Mouse (Mus musculus) kidney, postnatal 25 days (tissue): ENCODE measurements around the gene Blnk.

ENCODE experiments used
- DNase-seq, 2 experiments: peaks; one replicate each; pipeline ENCODE4 v3.0.0; 2021; ENCODE audit warnings: mixed read lengths in 2 of 2

Gene Blnk

DNA sequence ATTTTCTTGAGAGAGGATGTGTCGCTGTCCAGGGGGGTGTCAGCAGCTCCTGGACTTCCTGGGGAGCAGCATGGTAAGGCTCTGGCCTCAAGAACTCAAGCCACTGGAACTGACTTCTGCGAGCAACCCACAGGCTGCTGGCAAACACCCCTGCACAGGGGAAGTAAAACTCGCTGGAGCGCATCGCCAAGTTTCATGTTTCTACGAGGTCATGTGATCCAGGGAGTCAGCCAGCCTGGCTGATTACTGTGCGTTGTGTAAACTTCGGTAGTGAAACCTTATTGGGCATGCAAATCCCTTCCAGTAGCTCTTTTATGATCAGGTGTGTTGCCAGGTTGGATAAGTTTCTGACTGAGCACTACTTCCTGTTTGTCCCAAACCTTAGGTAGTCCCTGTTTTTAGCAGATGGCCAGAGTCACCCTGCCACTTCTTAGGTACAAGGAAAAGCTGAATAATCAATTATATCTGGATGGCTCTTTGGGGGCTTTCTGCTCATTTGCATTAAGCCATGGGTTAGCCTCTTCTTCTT is at the start of gene Blnk:
Gene Blnk, minus strand, starts transcription at position 479 of the 529 bp plus-strand sequence.
- DNase-seq = peak; percentile 83 to 93

DNA sequence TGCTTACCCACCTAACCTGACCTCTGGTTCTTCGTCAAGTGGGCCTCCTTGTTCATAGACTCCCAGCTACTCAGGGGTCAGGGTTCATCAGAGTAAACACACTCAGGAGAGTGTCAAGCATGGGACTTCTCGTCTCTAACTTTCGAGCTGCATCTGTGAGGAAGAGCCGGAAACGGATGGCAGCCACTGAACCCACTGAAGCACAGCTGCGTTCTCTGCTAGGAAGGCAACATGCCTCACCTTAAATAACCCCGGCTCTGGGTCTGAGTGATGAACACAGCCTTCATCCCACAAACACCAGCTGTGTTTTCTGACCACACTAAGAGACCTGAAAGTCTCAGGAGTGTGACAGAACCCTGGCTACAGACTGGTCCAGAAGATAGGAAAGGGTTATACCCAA is 44.8 kb upstream of the Blnk start:
- DNase-seq = no peak

DNA sequence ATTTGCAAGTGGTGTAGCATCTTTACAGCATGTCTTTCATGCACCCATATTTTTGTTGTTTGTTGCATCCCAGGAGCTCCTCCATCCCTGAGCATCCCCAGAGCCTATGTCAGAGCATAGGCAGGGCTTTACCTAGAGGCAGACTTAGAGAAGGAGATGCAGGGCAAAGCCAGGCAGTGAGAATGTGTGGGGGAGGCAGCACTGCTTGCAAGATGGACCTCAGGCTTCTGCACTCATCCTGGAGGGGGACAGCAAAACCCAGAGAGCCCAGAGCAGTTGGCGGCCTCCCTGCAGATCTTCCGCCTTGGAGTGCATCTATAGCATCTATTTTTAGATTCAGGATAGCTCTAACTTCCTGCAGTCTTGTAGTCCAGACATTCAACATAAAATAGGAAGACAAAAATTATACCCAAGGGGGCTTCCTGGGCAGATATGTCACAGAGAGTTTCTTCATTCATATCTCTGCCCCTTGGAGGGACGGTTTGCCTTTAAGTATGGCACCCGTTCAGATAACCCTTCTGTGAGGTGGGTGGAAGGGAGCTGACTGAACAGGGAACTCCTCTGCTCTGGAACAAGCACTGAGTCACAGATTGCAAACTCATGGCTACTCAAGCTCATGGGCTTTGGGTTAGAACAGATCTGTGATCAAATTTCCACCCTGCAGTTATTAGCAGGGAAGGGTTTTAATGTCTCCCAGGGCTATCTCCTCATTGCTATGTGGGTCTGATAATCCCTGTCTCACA is 41.6 kb upstream of the Blnk start:
- DNase-seq = no peak

DNA sequence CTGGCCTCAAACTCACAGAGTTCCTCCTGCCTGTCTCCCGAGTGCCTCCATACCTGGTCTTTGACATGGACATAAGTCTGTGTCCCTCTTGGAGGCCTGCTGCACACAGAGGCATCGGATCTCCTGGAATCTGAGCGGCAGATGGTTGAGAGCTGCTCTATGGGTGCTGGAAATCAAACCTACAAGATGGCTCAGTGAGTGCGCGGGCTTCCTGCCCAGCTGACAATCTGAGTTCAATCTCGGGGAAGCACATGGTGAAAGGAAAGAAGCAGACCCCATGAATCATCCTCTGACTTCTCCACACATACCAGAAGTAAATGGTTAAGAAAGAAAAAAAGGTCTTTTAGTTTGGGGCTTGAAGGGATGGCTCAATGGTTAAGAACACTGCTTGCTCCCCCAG is 37.5 kb upstream of the Blnk start:
- no peak for DNase-seq

DNA sequence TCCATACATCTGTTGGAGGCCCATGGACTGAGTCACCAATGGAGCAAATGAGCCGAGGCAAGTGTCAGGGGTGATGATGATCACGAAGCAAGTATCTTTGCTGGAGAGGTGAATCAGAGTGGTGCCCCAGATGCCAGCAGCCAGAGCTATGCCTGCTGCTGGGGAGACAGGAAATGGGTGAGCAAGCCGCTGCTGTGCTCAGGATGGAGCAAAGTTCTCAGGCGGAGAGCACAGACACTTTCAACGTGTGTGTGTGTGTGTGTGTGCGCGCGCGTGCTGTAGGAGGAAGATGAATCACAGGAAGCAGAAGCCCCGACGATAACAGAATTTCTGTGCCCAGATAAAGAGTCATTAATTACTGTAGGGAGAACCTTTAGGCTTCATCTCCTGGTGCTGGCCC is 36.7 kb upstream of the Blnk start:
- no peak for DNase-seq

DNA sequence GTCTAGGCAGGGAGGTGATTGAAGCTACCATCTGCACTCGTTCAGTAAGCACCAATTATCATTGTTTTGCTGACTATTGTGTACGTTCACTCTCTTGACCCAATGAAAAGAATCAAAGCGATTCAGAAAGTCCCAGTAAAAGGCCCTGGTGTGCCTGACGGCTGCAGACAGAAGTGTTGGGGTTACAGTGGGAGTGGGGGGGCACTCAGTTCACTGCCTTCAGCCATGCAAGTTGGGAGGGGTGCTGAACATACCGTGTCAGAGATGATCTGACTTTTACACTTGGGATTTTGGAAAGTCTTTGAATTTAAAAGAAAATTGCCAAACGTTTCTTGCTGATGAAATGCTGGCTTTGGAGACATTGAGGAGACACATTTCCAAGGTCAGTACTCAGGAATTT is 35.8 kb upstream of the Blnk start:
- no peak for DNase-seq

DNA sequence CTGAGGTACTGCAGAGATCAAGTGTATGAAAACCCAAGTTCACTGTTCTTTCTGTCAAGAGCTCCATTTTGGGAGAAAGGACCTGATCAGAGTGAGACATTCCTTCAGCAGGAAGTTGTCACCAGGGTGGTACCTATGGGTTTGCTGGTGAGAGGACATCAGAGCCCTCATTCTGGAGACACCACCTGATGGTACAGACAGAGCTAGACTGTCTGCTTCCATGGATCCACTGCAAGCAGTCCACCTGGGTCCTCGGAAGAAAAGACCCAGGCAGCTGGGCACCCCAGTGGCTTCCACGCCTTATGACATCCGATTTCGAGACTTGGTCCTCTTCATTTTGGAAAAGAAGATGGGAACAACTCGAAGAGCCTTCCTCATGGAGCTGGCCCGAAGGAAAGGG is 34.9 kb upstream of the Blnk start, which contains the start of gene Dntt:
Gene Dntt, plus strand, starts transcription at position 57 of the 400 bp plus-strand sequence.
- no peak for DNase-seq

DNA sequence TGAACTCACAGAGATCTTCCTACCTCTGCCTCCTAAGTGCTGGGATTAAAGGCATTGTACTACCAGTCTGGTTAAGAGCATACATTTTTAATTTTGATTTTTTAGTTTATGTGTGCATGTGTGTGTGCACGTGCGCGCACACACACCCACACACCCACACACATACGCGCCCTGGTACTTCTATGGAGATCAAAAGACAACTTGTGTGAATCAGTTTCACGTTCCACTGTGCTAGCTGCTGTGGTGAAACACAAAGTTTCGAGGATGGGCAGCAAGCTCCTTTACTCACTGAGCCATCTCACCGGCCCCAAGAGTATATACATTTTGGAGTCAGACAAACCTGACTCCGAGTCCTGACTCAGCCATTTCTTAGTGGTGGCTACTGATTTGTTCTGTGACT is 33.3 kb upstream of the Blnk start:
- no peak for DNase-seq

DNA sequence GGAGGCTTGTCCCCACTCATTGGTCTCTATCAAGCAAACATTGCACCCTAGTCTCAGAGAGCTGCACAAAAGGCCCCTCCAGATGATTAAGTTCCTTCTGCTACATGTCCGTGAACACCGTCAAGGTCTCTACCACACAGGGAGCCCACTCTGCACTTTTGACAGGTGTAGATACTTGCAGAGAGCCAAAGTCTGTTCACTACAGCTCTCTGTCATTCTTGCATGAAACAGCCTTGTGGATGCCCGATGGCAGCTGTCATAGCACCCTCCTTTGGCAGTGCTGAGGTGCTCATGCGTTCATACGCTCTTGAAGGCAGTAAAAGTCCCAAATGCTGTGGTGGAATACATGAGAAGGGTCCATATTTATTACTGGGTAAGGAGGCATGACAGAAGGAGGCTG is 32.7 kb upstream of the Blnk start:
- DNase-seq = no peak

DNA sequence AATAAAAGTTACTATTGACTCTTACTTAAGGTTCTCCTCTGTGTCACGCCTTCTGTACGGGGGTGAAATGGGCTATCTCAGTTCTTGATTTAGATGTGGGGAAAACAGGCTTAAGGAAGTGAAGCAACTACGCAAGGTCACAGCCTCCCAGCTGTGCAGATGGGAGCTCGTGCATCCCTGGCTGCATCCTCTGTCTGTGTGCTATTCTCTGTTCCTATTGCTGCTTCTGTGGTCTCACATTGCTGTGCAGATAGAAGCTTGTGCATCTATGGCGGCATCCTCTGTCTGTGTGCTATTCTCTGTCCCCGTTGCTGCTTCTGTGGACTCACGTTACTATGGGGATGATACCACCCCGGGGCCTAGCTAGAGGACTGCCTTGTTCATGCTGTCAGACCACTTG is 32.2 kb upstream of the Blnk start:
- DNase-seq = no peak

DNA sequence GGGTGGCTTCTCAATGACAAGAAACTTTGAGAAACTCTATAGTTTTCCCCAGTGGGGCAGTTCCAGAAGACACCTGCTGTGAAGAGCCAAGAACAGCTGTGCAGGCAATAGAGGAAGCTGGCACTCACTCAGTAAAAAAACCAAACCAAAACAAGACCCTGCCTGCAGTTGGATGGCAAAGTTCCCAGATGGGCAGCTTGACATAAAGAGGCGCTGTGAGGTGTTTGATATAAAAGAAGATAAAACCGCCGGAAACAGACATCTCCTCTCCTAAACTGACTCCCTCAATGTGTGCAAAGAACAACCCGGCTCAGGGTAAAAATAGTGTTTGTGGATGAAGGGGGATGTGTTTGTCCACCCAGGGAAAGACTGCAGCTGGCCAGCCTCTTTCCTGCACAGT is 27.9 kb upstream of the Blnk start:
- DNase-seq = no peak

DNA sequence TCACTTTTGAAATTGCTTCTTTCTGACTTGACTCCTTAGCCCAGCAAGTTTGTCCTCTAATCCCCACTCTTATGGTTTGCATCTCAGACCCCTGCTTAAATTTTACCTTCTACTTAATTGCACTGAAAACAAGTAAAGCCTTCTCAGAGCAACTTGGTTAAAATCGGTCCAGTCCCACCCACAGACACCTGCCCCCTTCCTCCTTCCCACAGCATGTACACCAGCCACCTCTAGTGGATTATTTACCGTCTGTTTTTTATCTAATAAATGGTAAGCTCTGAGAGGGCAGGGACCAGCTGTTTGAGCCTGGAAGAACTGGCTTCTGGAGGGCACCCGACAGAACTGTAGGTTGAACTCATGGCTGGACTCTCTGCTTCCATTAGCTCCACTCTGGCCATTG is 26.2 kb upstream of the Blnk start:
- DNase-seq = no peak

DNA sequence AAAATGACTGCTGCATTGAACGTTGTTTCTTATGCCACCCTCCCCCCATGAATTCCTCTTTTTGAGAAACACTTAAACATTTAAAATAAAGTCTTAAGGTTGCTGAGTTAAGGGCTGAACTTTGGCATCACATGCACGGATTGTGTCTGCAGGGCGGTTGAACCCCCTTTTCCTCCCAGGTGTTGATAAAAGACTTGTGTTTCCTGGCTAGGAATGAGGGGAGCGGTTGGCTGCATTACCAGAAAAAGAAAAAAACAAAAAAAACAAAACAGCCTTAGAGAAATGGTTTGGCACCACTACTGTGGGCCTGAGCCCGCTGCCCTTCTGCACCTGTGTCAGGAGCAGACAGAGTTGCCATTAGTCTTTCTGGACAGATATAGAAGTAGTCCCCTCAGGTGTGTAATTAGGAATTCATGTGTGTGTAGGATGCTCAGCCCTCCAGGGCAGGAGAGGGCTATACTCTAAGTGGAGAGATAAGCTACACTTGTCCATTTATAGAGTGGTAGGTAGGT is 24.9 kb upstream of the Blnk start:
- DNase-seq = no peak

DNA sequence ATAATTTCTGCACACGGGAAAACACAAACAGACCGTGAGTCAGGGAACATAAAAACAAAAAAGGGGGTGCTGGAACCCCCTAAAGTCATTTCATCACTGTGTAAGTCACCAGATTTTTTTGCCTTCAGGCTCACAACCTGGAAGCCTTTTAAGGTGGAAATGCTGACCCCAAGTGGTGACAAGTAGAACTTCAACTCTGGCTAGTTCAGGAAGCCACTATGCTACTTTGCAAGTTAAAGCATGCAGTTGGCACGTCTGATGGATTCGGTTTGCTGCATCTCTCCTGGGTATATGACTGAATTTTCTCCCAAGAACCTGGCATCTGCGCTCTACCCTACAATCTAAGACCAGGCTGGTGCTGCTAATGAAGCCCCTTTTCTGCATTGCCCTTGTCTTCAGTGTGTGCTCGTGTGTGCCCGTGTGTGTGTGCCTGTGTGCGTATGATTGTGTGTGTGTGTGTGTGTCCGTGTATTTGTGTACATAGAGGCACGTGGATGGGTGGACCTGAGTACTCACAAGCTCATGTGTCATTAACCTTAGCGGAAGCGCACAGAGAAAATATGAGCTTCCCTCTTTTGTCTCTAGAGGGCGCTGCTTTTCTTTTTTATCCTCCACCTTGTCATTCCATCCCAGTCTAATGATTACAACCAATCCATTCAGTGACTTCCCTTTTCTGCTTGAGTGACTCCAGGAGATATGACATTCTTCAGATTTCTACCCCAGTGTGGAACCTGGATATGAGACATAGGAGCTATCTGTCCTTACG is 21.8 kb upstream of the Blnk start:
- peak in 1 of 2 experiments; percentile 60 for DNase-seq

DNA sequence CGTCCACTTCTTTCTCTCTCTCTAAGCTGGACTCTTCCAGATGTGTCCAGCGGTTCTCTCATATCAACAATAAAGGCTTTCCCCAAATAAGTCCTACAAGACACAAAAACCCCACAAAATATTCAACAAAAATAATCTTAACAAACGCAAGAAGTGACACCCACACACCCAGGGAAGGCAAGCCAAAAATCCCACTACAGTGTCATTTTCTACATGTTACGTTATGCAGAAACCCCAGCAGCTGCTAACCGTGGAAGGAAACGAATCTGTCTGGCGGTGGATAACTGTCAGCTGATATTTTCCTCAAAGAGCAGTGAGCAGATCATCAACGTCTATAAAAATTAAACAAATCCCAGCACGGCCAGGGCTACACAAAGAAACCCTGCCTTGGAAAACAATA is 19.7 kb upstream of the Blnk start:
- DNase-seq = no peak

DNA sequence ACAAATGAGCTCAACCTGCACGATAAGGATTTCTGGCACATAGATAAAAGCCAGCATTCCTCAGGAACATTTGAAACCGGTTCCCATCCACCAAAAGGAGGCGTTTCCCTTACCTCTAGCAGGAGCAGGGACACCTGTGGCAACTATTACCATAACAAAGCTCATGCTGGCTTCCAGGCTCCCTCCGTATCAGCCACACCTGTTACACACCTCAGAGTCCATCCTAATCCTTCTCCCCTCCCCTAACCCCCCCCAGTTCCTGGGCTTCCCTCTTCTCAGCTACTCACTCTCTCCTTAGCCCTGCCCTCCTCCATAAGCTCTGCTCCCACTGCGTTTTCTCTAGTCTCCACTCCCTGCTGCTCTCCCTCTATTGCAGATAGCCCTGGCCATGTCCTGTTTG is 19.3 kb upstream of the Blnk start:
- no peak for DNase-seq

DNA sequence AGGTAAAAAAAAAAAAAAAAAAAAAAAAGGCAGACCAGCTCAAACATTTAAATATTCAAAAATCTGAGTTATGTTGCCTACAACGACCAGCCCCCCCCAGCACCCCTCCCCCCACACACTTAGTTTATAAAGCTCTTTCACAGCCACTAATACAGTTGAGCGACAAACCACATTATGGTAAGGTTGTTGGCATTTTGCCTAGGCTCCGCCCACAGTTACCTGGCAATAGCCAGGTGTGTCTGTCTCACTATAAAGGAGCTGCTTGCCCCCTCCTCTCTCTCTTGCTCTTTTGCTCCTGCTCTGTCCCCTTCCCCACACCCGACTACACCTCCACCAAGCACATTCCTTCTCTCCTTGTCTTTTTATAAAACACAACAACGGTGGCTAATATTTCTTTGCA is 17.3 kb upstream of the Blnk start:
- DNase-seq = peak in 1 of 2 experiments; percentile 42

DNA sequence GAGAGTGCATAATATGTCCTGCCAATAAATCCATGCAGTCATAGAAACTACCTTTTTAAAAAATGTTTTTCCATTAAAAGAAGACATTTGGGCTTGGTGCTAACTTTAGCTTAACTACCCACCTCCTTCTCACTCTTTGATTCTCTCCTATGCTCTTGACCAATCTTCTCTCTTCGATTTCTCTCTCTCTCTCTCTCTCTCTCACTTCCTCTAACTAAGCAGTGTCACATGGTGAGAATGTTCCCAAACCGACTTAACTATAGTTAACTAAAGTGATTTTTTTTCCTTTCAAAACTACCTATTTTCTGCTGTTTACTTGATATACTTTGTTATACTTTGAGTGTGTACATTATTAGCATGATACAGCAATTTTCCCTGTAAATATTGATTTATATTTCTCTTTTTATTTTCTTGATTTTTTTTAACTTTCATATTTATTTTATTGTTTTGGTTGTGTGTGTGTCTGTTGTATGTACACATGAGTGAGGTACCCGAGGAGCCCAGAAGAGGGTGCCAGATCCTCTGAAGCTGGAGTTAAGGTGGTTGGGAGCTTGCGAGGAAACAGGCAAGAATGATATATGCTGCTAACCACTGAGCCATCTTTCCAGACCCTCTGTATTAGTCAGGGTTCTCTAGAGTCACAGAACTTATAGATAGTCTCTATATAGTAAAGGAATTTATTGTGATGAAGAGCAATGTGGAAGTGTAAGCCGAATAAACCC is 14.5 kb upstream of the Blnk start:
- no peak for DNase-seq

DNA sequence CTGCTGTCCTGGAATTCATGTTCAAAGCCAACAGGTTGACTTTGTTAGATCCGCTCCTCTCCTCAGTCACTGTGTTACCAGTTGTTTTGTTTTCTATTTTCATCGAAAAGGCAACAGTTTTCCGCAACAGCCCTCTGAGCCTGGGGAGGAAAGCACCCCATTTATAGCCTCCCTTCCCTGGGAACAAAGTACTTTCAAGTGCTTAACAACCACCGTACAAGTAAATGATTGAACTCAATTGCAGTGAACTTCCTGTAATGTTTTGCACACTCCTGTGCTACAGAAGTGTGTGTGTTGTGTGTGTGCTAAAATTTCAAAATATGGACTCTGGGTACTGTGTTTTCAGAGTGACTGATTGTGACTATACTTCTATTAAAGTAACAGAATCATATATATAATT is 13.4 kb upstream of the Blnk start:
- no peak for DNase-seq

DNA sequence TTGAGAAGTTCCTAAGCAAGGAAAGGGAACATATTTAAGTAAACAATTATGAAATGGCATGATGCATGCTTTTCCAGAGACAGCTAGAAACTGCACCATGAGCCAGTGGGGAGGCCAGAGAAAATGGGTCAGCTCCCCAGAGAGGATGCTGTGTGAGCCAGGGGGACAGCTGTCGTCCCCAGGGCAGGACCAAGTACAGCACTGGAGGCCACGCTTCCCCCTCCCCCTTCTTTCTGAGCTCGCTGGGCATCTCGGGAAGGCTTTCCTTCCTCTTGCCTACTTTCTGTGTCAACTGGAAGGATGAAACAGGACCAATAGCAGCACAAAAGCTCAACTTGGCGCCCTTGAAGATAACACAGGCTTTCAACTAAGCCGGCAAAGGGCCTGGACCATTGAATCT is 13.0 kb upstream of the Blnk start:
- DNase-seq = no peak

DNA sequence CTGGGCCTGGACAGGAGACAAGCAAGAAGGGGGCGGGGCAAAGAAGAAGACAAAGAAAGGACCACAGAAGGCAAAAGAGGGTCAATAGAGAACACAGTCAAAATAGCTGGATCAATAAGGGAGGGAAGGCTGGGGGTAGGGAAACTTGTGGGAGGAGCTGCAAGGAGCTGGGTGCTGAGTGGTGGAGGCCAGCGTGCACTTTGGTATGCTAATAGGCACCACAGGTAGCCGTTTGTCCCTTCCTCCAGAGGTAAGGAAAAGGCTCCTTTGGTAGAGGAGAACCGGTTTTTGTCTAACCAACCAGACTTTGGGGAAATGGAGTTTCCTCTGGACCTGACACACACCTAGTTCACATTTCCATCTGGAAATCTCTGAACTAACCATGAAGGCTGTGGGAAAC is 12.3 kb upstream of the Blnk start:
- no peak for DNase-seq

DNA sequence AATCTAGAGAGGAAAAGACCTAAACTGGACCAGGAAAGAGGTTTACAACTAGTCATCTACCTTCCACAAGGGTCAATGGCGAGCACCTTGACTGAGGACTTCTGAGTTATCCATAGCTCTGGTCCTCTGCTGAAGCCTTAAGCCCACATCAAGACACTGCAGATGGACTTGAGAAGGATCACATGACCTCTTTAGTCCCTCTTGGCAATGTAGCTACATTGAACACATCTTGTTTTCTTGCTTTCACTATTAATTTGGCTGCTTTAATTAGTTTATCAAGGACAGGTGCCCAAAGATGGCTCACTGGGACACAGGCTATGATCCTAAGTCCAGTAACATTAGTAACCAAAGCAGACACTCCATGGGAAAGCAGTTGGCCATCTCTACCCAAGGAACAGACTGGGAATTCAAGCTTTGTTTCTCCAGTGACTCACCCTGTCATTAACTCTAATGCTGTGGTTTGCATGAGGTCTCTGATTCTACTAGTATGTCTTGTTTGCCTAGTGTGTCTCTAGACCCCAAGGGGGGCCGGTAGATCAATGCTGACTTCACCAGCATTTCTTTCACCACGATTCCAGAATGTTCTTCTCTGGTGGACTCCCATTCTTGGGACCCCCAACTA is 9.5 kb upstream of the Blnk start:
- DNase-seq = no peak

DNA sequence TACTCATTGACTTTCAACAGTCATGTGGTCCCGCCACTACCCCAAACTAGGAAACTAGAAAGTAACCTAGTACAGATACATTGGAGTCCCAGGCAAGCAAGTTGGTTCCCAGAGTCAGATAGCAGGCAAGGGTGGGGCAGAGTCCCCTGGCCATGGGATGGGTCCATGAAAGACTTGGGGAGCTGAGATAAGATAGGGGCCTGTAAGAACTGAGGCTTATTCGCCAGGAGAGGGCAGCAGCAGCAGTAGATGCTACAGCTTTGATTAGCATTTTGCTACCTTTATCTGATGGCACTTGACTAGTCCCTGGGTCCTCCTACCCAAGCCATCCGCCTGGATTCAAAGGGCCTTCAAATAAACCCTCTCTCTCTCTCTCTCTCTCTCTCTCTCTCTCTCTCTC is 5.2 kb upstream of the Blnk start:
- no peak for DNase-seq
